Comparison of ENCODE assay signal across 37 mouse cellular contexts in the genomic region with DNA sequence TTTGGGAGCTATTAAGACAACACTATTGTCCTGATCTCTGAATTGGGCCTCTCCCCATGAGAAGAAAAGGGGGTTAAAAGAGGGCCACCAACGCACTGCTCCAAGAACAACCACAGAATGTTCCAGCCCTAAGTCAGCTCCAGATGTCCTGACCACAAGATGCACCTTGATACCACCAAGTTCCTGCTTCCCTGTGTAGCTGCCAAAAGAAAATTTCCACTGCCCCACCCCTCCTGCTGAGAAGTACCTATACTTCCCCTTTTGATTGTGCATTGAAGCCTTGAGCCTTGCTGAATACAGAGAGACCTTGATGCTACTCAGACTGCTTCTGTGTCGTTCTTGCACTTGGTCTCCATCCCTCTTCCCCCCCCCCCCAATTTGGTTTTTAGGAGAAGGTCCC. TPM values are rescaled to one million over a fixed set of nuclear protein-coding genes. Genes with fewer than 3 reads are reported as not detected.
"Had no signal": no experiment of that assay in that cellular context is flagged by ENCODE, and none has a peak within 500 bp of the region (broad histone marks: within the 10 kb centered on the region; RNA-seq: fewer than 3 reads in every experiment).

No protein-coding gene starts in this region.

RNA-seq across cellular contexts. Expression of a gene that starts 50.7 kb away (rescaled TPM):
- total RNA-seq: heart, postnatal 10 days; heart, postnatal 14 days; heart, postnatal 25 days; heart, postnatal 36 days; heart, postnatal 4 days; hematopoietic stem cell, adult 5-6 weeks; hindbrain, postnatal 0 days; layer of hippocampus, adult 18-20 months; layer of hippocampus, adult 2 months; layer of hippocampus, adult 8-10 months; layer of hippocampus, postnatal 10 days; layer of hippocampus, postnatal 25 days; layer of hippocampus, postnatal 36 days; left cerebral cortex, adult 18-20 months; left cerebral cortex, adult 2 months; left cerebral cortex, adult 8-10 months had no signal
- polyA plus RNA-seq: heart, embryonic 12.5 days; heart, embryonic 13.5 days; heart, embryonic 14.5 days; heart, embryonic 15.5 days; heart, embryonic 16.5 days; heart, postnatal 0 days; hindbrain, embryonic 10.5 days; hindbrain, embryonic 11.5 days; hindbrain, embryonic 12.5 days; hindbrain, embryonic 13.5 days; hindbrain, embryonic 14.5 days; hindbrain, embryonic 15.5 days; hindbrain, embryonic 16.5 days; hindbrain, postnatal 0 days; intestine, embryonic 14.5 days; intestine, embryonic 16.5 days; intestine, postnatal 0 days; kidney, embryonic 14.5 days; kidney, embryonic 15.5 days; kidney, embryonic 16.5 days; kidney, postnatal 0 days; large intestine, adult 2 months had no signal
